Mouse (Mus musculus) embryonic fibroblast, embryonic 13.5 days (primary cell): Measurements from ENCODE around the gene Cttnbp2nl.

Source experiments
- CTCF ChIP-seq: IDR thresholded peaks from 2 replicates; pipeline ENCODE4 v1.5.1; 2011; ENCODE audit warnings: mild to moderate bottlenecking, control low read depth, low read length, moderate library complexity, borderline replicate concordance; ENCODE audit not compliant: insufficient read depth
- POLR2A ChIP-seq: IDR thresholded peaks from 2 replicates; pipeline ENCODE4 v1.6.1; 2011; ENCODE audit warnings: low read depth, mild to moderate bottlenecking, control low read depth, low read length, moderate library complexity

DNA sequence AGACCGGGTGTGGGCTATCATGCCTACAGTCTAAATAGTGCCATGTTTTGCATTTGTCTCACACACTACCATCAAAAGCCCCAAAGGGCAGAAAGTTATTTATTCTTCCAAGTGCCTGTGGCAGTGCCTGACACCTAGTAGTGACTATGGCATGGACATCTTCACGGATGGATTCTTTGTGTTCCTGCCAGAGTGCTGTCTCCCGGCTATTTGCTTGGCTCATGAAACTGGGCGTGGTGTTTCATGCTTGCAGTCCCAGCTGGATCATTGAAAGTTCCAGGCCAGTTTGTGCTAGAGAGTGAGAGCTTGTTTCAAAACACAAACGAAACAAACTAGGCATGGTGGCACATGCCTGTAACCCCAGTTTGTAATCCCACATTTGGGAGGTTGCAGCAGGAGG, 61.2 kb downstream of the Cttnbp2nl start:
- TF ChIP-seq POLR2A (no peak), CTCF (no peak)
